Mouse (Mus musculus): ENCODE measurements around the gene Stk24. TPM values are rescaled to one million over a fixed set of nuclear protein-coding genes. Genes with fewer than 3 reads are reported as not detected.

Stk24 gene
- total RNA-seq, 2 experiments from 2014 or later: 41.9 to 52.8 TPM

GRCm38 (mm10) chr14:121280601-121281335 lies 99.0 kb downstream of the Stk24 start:
- no peak for ATAC-seq (replicated peaks; ENCODE audit: low FRiP score, poor library complexity, severe bottlenecking)

DNA sequence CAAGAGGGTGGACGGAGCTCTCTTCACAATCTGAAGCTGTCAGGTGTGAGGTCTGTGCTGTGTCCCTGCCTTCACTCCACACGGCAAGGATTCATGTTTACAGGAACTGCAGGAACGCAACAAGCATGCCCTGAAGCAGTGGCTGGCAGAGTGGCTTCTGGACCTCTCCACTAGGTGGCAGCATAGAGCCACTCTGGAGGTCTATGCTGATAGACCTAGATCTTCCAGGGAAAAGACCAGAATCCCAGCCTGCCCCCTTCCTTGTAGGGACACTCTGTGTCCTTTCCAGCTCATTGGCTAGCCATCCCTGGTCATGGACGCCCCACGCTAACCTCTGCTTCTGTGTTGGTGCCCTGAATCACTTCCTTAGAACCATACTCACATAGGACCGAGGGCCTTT lies 100.7 kb downstream of the Stk24 start:
- ATAC-seq (replicated peaks; ENCODE audit: low FRiP score, poor library complexity, severe bottlenecking): peak; percentile 73

GRCm38 (mm10) chr14:121276016-121276415 lies 103.8 kb downstream of the Stk24 start:
- no peak for ATAC-seq (replicated peaks; ENCODE audit: low FRiP score, poor library complexity, severe bottlenecking)

DNA sequence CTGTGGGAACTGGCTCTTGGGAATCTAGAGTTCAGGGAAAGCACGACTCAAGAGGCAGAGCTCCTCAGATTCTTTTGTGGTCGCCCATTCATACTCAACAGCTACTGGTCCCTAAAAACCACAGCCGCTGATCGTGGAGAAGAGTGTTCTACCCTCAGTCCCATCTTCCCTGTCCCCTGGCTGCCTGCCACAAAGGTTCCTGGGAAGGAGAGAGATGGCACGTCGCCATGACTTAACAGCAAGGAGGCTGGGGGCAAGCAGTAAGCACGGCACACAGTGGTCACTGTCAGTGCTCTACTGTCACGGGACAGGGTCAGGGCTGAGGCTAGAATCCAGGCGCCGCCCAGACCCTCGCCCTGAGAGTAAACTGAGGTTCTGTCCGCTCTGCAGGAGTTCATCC lies 104.8 kb downstream of the Stk24 start:
- ATAC-seq (replicated peaks; ENCODE audit: low FRiP score, poor library complexity, severe bottlenecking): no peak

- ATAC-seq (replicated peaks; ENCODE audit: low FRiP score, poor library complexity, severe bottlenecking): no peak
These were observed 109.3 kb downstream of the Stk24 start for GRCm38 (mm10) chr14:121270490-121270889.

DNA sequence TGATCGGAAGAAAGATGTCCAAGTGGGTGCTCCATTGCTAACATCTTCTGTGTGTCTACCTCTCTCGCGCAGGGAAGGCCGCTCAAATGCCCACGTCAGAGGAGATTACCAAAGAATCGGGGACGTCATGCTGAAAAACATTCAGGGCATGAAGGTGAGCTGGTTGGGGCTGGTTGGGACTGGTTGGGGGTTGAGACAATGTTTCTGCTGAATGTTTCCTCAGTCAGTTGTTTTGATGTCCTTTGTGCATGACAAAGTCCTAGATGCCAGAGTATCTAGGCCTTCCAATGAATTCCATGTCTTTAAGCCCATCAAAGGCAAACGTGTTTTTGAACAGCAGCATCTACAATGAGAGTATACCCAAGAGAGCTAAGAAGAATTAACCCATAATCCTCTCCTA lies 112.0 kb downstream of the Stk24 start:
- no peak for ATAC-seq (replicated peaks; ENCODE audit: low FRiP score, poor library complexity, severe bottlenecking)

DNA sequence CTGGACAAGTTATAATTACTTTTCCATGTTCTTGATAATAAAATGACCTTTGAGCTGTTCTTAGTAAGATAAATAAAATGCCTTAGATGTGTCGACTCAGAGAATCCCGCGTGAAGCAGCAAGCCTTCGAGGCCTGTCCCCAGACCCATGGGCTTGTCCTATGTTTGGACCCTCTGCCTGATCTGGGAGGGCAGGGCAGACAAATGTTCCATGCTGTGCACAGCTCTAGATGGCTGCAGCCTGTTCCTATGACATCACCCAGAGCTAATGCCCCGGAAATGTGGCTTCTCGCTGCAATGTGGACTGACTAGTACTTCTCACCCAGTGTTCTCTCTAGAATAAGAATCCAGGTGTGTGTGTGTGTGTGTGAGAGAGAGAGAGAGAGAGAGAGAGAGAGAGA lies 115.4 kb downstream of the Stk24 start:
- no peak for ATAC-seq (replicated peaks; ENCODE audit: low FRiP score, poor library complexity, severe bottlenecking)

DNA sequence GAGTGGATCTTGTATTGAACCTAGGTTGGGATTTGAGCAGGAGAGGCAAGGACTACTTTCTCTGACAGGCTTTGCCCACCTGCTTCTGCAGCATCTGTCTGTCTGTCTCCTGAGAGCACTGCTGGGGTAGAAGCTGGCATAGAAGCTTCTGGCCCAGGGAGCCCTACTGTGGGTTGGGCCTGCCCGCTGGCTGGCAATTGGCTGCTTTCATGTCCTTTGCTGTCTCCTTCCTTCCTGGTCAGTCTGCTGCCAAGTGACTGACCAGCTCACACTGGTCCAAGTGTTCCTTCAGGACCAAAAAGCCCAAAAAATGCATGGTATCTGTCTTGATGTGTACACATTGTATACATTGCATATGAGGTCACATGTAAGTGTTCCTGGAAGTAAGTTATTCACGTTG lies 115.9 kb downstream of the Stk24 start:
- no peak for ATAC-seq (replicated peaks; ENCODE audit: low FRiP score, poor library complexity, severe bottlenecking)

DNA sequence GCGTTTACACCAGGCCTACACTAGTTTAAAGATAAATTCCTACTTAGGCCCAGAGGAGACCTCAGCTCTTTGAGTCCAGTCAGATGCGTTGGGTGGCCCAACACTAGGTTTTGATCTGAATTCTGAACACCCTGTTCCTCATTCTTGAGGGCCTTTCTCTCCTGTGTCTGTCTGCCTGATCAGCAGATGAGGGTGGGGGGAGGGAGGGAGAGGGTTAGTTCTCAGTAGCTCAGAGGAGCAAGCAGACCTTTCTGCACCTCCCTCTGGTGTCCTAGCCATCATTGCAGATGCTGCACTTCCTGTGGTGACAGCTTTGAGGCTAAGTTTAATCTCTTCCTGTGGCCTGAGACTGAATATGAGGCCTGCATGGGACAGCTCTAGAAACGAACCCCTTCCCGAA lies 117.2 kb downstream of the Stk24 start:
- ATAC-seq (replicated peaks; ENCODE audit: low FRiP score, poor library complexity, severe bottlenecking): no peak

DNA sequence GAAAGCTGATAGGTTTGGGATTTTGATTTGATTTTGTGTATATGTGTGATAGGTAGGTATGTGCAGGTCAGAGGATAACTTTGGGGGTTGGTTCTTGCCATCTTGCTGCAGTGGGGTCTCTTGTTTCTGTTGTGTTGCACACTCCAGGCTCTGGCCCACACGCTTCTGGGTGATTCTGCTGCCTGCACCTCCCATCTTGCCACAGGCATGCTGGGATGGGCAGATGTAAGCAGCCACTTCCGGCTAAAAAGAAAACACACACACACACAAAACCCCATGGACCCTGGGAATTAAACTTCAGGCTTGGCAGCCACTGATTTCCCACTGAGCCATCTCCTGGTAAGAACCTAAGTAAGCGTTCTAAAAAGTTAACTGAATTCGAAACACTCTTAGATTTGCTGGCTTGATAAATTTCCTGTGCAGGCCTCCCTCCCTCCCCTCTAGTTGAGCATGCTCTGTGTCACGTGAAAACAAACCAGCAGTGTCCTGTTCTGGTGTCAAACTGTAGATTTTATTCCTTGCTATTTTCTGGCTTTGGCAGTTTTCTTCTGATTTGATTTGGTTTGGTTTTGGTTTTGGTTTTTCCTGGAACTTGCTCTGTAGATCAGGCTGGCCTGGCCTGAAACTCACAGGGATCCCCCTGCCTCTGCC lies 118.5 kb downstream of the Stk24 start:
- no peak for ATAC-seq (replicated peaks; ENCODE audit: low FRiP score, poor library complexity, severe bottlenecking)

- ATAC-seq (replicated peaks; ENCODE audit: low FRiP score, poor library complexity, severe bottlenecking): no peak
These were observed 120.0 kb downstream of the Stk24 start for GRCm38 (mm10) chr14:121259789-121260188.

- no peak for ATAC-seq (replicated peaks; ENCODE audit: low FRiP score, poor library complexity, severe bottlenecking)
These were observed 120.5 kb downstream of the Stk24 start for GRCm38 (mm10) chr14:121259332-121259731.

- no peak for ATAC-seq (replicated peaks; ENCODE audit: low FRiP score, poor library complexity, severe bottlenecking)
These were observed 122.9 kb downstream of the Stk24 start for GRCm38 (mm10) chr14:121256896-121257295.

GRCm38 (mm10) chr14:121255469-121255868 lies 124.3 kb downstream of the Stk24 start:
- no peak for ATAC-seq (replicated peaks; ENCODE audit: low FRiP score, poor library complexity, severe bottlenecking)

GRCm38 (mm10) chr14:121254869-121255268 lies 124.9 kb downstream of the Stk24 start:
- ATAC-seq (replicated peaks; ENCODE audit: low FRiP score, poor library complexity, severe bottlenecking): no peak

DNA sequence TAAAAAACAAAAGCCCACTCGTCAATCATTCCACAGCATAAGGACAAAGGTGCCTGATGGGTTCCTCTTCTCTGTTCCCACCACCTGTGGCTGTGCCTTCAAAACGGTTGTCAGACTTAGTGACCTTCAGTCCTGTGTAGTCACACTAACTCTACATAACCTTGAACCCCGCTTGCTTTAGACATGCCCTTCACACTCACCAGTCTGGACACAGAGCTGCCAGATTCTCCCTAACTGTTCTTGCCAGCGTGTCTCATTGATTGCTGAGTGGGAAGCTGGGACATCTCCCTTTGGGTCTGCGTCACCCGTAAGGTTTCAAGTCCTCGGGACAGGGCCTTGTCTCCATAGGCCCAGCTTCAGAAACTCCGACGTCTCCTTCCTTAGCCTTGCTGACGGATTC lies 127.3 kb downstream of the Stk24 start:
- ATAC-seq (replicated peaks; ENCODE audit: low FRiP score, poor library complexity, severe bottlenecking): no peak

DNA sequence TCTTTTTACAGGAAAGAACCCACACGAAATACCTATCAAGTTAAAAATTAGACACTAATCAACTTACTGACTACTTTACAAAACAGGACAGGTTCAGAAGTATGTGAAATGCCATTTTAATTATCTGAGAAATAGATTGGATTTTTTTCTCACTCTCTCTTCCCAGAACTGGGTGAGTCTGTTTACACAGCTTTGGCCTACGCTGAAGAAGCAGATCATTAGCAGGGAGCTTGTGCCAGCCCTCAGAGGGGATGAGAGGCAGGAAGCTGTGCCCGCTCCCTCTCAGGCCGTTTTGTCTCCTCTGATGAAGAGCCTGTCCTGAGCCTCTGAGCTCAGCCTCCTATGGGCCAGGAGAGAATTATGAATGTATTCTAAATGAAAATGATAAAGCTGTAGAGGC lies 128.1 kb downstream of the Stk24 start:
- ATAC-seq (replicated peaks; ENCODE audit: low FRiP score, poor library complexity, severe bottlenecking): no peak

DNA sequence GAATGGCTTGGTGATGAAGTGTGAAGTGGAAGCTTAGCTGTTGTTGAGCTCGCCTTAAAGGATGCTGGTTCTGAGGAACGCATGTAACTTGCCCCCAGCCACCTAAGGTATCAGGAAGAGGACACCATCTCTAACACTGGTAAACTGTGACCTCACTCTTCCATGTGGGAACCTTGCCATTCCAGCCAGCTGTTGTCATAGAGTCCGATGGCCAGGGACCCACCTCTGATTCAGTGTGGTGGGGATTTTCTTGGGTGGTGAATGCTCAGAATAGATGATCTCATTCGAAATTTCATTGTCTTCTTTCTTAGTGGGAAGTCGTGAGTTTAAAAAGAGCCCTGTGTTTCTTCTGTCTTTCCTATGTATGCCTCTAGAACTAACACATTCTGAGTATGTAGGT lies 128.7 kb downstream of the Stk24 start:
- ATAC-seq (replicated peaks; ENCODE audit: low FRiP score, poor library complexity, severe bottlenecking): no peak

DNA sequence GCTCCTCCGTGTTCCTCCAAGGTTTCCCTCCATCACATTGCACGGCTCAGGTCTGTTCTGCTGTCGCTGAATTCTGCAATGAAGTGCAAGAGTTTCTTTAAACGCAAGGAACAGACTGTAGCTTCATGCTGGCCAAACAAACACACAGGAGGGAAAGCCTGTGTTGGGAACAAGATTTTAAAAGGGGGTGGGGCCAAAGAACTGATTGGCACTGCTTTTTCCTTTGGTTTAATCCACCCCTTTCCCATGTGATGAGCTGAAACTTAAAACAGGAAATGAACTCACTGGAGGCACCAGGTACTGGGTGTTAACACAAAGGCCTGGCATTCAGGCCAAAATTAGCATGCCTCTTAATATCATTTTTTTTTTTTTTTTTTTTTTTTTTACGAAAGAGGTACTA lies 131.5 kb downstream of the Stk24 start:
- no peak for ATAC-seq (replicated peaks; ENCODE audit: low FRiP score, poor library complexity, severe bottlenecking)

- no peak for ATAC-seq (replicated peaks; ENCODE audit: low FRiP score, poor library complexity, severe bottlenecking)
These were observed 132.5 kb downstream of the Stk24 start for GRCm38 (mm10) chr14:121247287-121247686.

GRCm38 (mm10) chr14:121246048-121246731 lies 133.6 kb downstream of the Stk24 start:
- no peak for ATAC-seq (replicated peaks; ENCODE audit: low FRiP score, poor library complexity, severe bottlenecking)
